Mouse (Mus musculus) megakaryocyte, embryonic 14.5 days (primary cell): ENCODE results near the gene Commd3.

Experiments used
- FLI1 ChIP-seq: IDR thresholded peaks from 2 replicates; pipeline ENCODE4 v1.6.1; 2012; ENCODE audit warnings: low read length, inconsistent platforms, mixed read lengths
- GATA1 ChIP-seq: IDR thresholded peaks from 3 replicates; pipeline ENCODE4 v1.6.1; 2012; ENCODE audit warnings: mixed read lengths, low read length, inconsistent platforms, borderline replicate concordance

DNA sequence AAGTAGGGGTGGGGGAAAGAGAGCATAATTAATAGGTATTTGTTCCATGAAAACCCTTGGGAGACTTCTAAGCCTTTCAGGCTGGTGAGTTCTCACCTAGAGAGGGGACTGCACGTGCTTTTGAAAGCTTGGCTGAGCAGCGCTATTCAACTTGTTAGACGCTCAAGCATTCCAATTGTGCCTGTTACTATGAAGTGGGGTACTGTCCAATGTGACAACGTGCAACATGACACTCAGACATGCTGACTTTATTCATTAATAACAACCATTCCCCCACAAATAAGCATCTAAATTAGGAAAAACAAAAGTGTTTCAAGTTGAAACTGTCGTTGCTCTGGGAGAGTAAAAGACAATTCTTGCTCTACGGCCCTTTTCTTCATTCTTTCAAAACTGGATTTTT is 1.1 kb upstream of the Commd3 start:
- no peak for TF ChIP-seq GATA1
- no peak for TF ChIP-seq FLI1
